Mouse (Mus musculus) spleen, adult 2 months (tissue): Measurements from ENCODE around the gene Fam19a3. TPM values are rescaled to one million over a fixed set of nuclear protein-coding genes. Genes with fewer than 3 reads are reported as not detected.
"Not testable (repeated sequence)": the region's sequence is repeated elsewhere in the genome, so short reads cannot be mapped to it uniquely, and the experiment has no call there.

Experiments
- DNase-seq, 2 experiments: peaks; one replicate each; pipeline versions ENCODE4 v3.0.0 to v3.0.0-alpha.2; 2012 to 2021; ENCODE audit warnings: low spot score in 2 of 2, low read depth in 1 of 2
- H3K27ac ChIP-seq: fragments of 200-500 bp; 2 replicates; pipeline ENCODE4 v1.5.1; 2012; ENCODE audit warnings: low read length, inconsistent platforms; ENCODE audit not compliant: insufficient read depth
- H3K27me3 ChIP-seq: fragments of 200-500 bp; 2 replicates; pipeline ENCODE4 v1.6.1; 2012; ENCODE audit warnings: mild to moderate bottlenecking, moderate library complexity, low read length, inconsistent platforms; ENCODE audit not compliant: control insufficient read depth, insufficient read depth
- H3K36me3 ChIP-seq: fragments of 200-500 bp; 2 replicates; pipeline ENCODE4 v1.6.1; 2012; ENCODE audit warnings: mild to moderate bottlenecking, low read length, inconsistent platforms; ENCODE audit not compliant: control insufficient read depth, insufficient read depth
- H3K4me1 ChIP-seq: fragments of 200-500 bp; 2 replicates; pipeline ENCODE4 v1.6.1; 2011; ENCODE audit warnings: inconsistent platforms; ENCODE audit not compliant: control insufficient read depth, insufficient read depth, insufficient read length
- H3K4me3 ChIP-seq: fragments of 200-500 bp; 2 replicates; pipeline ENCODE4 v1.5.1; 2011; ENCODE audit warnings: mild to moderate bottlenecking, inconsistent platforms; ENCODE audit not compliant: insufficient read depth, insufficient read length; ENCODE audit errors: extremely low read depth
- CTCF ChIP-seq: fragments of 200-500 bp; IDR thresholded peaks from 2 replicates; pipeline ENCODE4 v1.5.1; 2011; ENCODE audit warnings: mild to moderate bottlenecking, inconsistent platforms; ENCODE audit not compliant: insufficient read depth, insufficient read length, insufficient replicate concordance; ENCODE audit errors: extremely low read depth
- POLR2A ChIP-seq: fragments of 200-500 bp; IDR thresholded peaks from 2 replicates; pipeline ENCODE4 v1.6.1; 2011; ENCODE audit warnings: low read depth, low read length, inconsistent platforms
- WGBS: fragments of 180-500 bp; shearing (Covaris S2); methylation state at CpG from one replicate; pipeline ENCODE4 v1.1.7; 2018; 5-methylcytosine and 5-hydroxymethylcytosine counted together
- polyA plus RNA-seq: library from polyadenylated mRNA; depleted of rRNA; stranded (reverse); fragments of >200 nt; gene quantifications from 2 replicates; pipeline ENCODE4 v1.2.3, GENCODE M21; 2012

The Fam19a3 gene
- polyA plus RNA-seq, 1 experiment: 0.23 TPM

DNA sequence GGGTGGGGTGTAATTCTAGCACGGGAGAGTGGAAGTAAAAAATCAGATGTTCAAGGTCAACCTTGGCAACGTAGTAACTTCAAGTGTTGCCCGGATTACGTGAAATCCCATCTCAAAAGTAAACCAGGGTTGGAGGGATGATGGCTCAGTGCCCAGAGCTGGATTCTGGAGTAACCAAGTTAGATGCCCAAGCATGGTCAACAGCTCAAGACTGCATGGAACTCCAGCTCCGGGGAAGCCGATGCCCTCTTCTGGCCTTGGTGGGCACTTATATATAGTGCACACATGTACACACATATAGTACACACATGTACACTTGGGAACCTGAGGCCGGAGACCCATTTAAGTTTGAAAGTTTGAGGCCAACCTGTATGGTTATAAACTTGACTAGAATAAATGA, 34.5 kb upstream of the Fam19a3 start:
- peaks cover 2% of the 10 kb centered on the region; the same call in 1 of the 2 replicates for H3K4me1 ChIP-seq
- H3K27me3 ChIP-seq: no peaks in the 10 kb centered on the region
- WGBS: 97% methylated on average over 7 of the region's 7 CpGs
- DNase-seq: no peak
- H3K36me3 ChIP-seq: peaks cover 2% of the 10 kb centered on the region; the same call in 1 of the 2 replicates
- TF ChIP-seq POLR2A (no peak), CTCF (no peak)
- H3K27ac ChIP-seq: no peak overlapping the region
- no peak overlapping the region for H3K4me3 ChIP-seq

DNA sequence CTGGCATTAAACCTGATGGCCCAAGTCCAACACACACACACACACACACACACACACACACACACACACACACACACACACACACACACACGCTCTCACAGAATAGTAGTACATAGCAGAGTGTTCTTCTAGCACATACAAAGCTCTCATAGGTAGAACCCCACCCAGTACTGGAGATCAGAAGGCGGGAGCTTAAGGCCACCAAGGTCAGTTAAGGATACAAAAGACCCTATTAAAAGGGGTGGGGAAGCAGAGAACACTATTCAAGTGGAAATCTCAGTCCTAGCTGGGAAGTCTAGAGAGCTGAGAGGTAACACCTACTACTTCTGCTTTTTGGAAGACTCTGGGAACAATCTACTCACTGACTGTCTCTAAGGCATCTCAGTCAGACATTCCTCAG, 33.7 kb upstream of the Fam19a3 start:
- no peak overlapping the region for H3K27ac ChIP-seq
- no peak overlapping the region for H3K4me3 ChIP-seq
- peaks cover 2% of the 10 kb centered on the region; the same call in 1 of the 2 replicates for H3K4me1 ChIP-seq
- WGBS: 88% methylated on average over 2 of the region's 2 CpGs
- no peaks in the 10 kb centered on the region for H3K27me3 ChIP-seq
- TF ChIP-seq CTCF (no peak), POLR2A (no peak)
- DNase-seq: no peak
- no peaks in the 10 kb centered on the region for H3K36me3 ChIP-seq

DNA sequence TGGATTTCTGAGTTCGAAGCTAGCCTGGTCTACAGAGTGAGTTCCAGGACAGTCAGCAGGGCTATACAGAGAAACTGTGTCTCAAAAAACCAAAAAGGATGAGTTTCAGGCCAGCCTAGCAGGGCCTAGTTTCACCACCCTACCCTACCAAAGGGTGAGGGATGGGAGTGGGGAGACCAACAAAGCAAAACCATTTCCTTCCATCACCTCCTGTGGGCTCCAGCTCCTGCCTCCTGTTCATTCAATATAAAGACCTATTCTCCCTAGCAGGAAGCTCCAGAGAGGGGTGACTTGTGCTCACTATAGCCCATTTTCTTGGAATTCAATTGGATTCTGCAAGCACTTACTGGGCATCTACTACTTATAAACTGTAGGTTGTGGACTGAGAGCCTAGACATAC, 33.1 kb upstream of the Fam19a3 start:
- Histone ChIP-seq H3K4me1 (peaks cover 2% of the 10 kb centered on the region; the same call in 1 of the 2 replicates), H3K27ac (no peak overlapping the region), H3K4me3 (no peak overlapping the region), H3K36me3 (no peaks in the 10 kb centered on the region), H3K27me3 (no peaks in the 10 kb centered on the region)
- TF ChIP-seq CTCF (no peak), POLR2A (no peak)
- 90% methylated on average over 1 of the region's 1 CpGs for WGBS
- DNase-seq: no peak

DNA sequence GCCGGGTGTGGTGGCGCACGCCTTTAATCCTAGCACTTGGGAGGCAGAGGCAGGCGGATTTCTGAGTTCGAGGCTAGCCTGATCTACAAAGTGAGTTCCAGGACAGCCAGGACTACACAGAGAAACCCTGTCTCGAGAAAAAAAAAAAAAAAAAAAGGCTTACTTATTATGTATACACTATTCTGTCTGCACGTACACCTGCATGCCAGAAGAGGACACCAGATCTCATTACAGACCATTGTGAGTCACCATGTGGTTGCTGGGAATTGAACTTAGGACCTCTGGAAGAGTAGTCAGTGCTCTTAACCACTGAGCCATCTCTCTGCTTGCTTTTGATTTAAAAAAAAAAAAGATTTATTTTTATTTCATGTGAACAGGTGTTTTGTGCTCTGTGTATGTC, 31.6 kb upstream of the Fam19a3 start:
- WGBS: 94% methylated on average over 7 of the region's 7 CpGs
- H3K4me3 ChIP-seq, H3K27ac ChIP-seq, H3K4me1 ChIP-seq, DNase-seq, H3K27me3 ChIP-seq, H3K36me3 ChIP-seq: not testable (repeated sequence)

DNA sequence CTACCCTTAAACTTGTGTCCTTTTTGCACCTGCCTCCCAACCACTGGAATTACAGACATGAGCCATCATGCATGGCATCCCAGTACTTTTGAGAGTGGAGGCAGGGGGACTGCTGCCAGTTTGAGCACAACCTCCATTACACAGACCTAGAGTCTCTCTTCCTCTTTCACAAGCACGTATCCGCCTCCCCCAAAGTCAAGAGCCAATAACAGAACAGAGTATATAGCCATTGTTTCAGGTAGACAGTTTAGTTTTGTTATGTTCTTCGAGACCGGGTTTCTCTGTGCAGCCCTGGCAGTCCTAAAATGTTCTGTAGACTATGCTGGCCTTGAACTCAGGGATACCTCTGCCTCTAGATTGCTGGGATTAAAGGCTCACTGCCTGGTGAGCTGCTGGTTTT, 30.6 kb upstream of the Fam19a3 start:
- no peak overlapping the region for H3K4me3 ChIP-seq
- no peaks in the 10 kb centered on the region for H3K36me3 ChIP-seq
- peaks cover 2% of the 10 kb centered on the region; the same call in 1 of the 2 replicates for H3K4me1 ChIP-seq
- no peaks in the 10 kb centered on the region for H3K27me3 ChIP-seq
- TF ChIP-seq POLR2A (no peak), CTCF (no peak)
- no peak overlapping the region for H3K27ac ChIP-seq
- DNase-seq: no peak
- 69% methylated on average over 4 of the region's 4 CpGs for WGBS

DNA sequence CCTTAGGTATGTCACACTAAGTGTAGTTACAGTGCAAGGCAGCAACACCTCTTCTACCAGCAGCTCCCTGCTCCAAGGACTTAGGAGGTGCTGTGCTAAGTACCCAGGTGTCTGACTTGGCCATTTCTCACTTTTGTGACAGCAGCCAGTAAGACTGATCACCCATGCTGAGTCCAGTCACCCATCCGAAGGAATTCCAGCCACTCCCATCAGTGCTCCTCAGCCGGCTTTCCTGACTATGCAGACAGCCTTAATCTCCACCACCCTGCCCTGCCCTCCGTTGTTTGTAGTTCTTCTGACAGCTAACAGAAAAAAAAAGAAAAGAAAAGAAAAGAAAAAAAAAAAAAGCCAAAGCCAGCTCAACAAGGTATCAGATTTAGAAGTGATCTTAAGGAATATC, 30.1 kb upstream of the Fam19a3 start:
- Histone ChIP-seq H3K4me3 (no peak overlapping the region), H3K27me3 (no peaks in the 10 kb centered on the region), H3K36me3 (no peaks in the 10 kb centered on the region), H3K27ac (no peak overlapping the region), H3K4me1 (peaks cover 2% of the 10 kb centered on the region; the same call in 1 of the 2 replicates)
- whole genome bisulfite sequencing: 89% methylated on average over 3 of the region's 3 CpGs
- no peak for DNase-seq
- no peak for TF ChIP-seq POLR2A
- no peak for TF ChIP-seq CTCF

DNA sequence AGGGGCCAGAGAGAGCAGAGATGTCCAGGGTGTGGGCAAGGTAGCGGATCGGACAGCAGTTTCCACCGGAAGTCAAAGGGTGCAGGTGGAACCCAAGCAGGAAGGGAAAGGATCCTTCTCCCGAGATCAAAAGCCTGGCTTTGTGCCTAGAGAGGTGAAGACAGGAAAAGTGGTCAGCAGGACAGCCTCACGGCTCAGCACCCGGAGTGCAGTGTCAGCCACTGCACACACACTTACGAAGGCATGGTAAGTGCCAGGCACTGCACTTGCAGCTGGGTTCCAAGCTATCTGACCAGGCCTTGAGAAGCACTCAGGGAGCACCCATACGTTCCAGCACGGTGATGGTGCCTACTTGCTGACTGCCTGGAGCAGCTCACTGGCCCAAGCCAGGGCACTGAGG, 23.9 kb upstream of the Fam19a3 start:
- Histone ChIP-seq H3K27ac (no peak overlapping the region), H3K4me1 (no peaks in the 10 kb centered on the region), H3K4me3 (no peak overlapping the region), H3K27me3 (no peaks in the 10 kb centered on the region), H3K36me3 (peaks cover 22% of the 10 kb centered on the region)
- TF ChIP-seq POLR2A (no peak), CTCF (no peak)
- DNase-seq: no peak
- 93% methylated on average over 9 of the region's 9 CpGs for WGBS

DNA sequence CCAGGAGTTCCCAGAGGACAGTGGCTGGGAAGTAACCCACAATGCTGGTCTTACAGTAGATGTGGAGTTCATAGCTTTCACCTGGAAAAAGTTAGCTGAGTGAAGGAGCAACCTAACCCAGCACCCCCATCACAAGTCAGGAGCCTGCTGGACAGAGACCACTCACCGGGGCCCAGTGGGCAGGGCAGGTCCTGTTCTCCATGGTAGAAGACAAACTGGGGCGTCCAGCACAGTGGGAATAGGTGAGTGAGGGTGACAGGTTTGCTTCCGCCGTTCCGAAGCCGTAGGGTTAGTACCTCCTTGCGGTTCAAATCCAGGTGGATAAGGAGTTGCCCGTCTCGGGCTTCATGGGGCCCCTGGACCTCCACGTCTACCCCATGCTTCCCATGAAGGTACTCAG, 22.7 kb upstream of the Fam19a3 start:
- 95% methylated on average over 10 of the region's 10 CpGs for WGBS
- no peak overlapping the region for H3K27ac ChIP-seq
- DNase-seq: no peak
- H3K36me3 ChIP-seq: peaks cover 32% of the 10 kb centered on the region
- no peak for TF ChIP-seq CTCF
- no peak for TF ChIP-seq POLR2A
- H3K4me1 ChIP-seq: no peaks in the 10 kb centered on the region
- no peak overlapping the region for H3K4me3 ChIP-seq
- no peaks in the 10 kb centered on the region for H3K27me3 ChIP-seq
